Mouse (Mus musculus) brown adipose tissue, adult 24 weeks (tissue): ENCODE measurements around the gene Olfr1491. TPM values are rescaled to one million over a fixed set of nuclear protein-coding genes. Genes with fewer than 3 reads are reported as not detected.

Source experiments
- H3K27ac ChIP-seq: fragments of 200-500 bp; replicated peaks from 2 replicates; pipeline ENCODE4 v1.5.1; 2012; ENCODE audit warnings: low read depth, mild to moderate bottlenecking, low read length
- H3K4me1 ChIP-seq: fragments of 200-500 bp; 2 replicates; pipeline ENCODE4 v1.6.1; 2012; ENCODE audit warnings: low read length, mixed read lengths; ENCODE audit not compliant: control insufficient read depth, insufficient read depth, insufficient read length
- H3K4me3 ChIP-seq: fragments of 200-500 bp; 2 replicates; pipeline ENCODE4 v1.5.1; 2012; ENCODE audit warnings: low read depth, mild to moderate bottlenecking, low read length, moderate library complexity; ENCODE audit not compliant: insufficient read depth
- polyA plus RNA-seq: library from polyadenylated mRNA; stranded (reverse); fragments of >200 nt; gene quantifications from 2 replicates; pipeline ENCODE4 v1.2.4, GENCODE M21; 2012; ENCODE audit not compliant: missing spikeins, insufficient read depth, insufficient read length

The Olfr1491 gene
- polyA plus RNA-seq, result not detected in 2 replicates

- H3K4me1 ChIP-seq, result no peaks in the 10 kb centered on the region
- H3K4me3 ChIP-seq, result no peak within 1 kb of the TSS
- no peak within 1 kb of the TSS for H3K27ac ChIP-seq
These were observed at the start of gene Olfr1491 for GRCm38 (mm10) chr19:13696968-13697367. TSS of gene Olfr1491 (plus strand) at chr19:13697268.

- no peaks in the 10 kb centered on the region for H3K4me1 ChIP-seq
- no peak within 1 kb of the TSS for H3K4me3 ChIP-seq
- no peak within 1 kb of the TSS for H3K27ac ChIP-seq
These were observed 46.3 kb upstream of the Olfr1491 start, which contains the start of gene Olfr1490 for GRCm38 (mm10) chr19:13650791-13651190. TSS of gene Olfr1490 (plus strand) at chr19:13651091.

- H3K4me1 ChIP-seq, result no peaks in the 10 kb centered on the region
- H3K27ac ChIP-seq, result no peak within 1 kb of the TSS
- no peak within 1 kb of the TSS for H3K4me3 ChIP-seq
These were observed 25.9 kb downstream of the Olfr1491 start, which contains the start of gene Olfr1493-ps1 for GRCm38 (mm10) chr19:13722978-13723377. TSS of gene Olfr1493-ps1 (plus strand) at chr19:13723278.

GRCm38 (mm10) chr19:13739428-13739827 is 42.4 kb downstream of the Olfr1491 start, which contains the start of gene Olfr1494:
TSS of gene Olfr1494 (plus strand) at chr19:13739728.
- H3K4me1 ChIP-seq, result no peaks in the 10 kb centered on the region

GRCm38 (mm10) chr19:13749366-13749765 is 52.3 kb downstream of the Olfr1491 start:
- Histone ChIP-seq H3K4me1 (no peaks in the 10 kb centered on the region), H3K27ac (no peak overlapping the region), H3K4me3 (no peak overlapping the region)

More at GRCm38 (mm10) chr19:13739428-13739827, 42.4 kb downstream of the Olfr1491 start, which contains the start of gene Olfr1494:
- no peak within 1 kb of the TSS for H3K4me3 ChIP-seq
- no peak within 1 kb of the TSS for H3K27ac ChIP-seq

Other genes with a start within 250 kb of the Olfr1491 start
- gene Olfr1472, start 241.2 kb upstream of the Olfr1491 start, polyA plus RNA-seq, result not detected in 2 replicates
- gene Olfr1474, start 227.7 kb upstream of the Olfr1491 start, polyA plus RNA-seq, result not detected in 2 replicates
- gene Olfr1475, start 217.1 kb upstream of the Olfr1491 start, polyA plus RNA-seq, result not detected in 2 replicates
- not detected in 2 replicates for gene Olfr1477, start 196.7 kb upstream of the Olfr1491 start, polyA plus RNA-seq
- not detected in 2 replicates for gene Olfr1480, start 169.4 kb upstream of the Olfr1491 start, polyA plus RNA-seq
- gene Olfr1484, start 113.8 kb upstream of the Olfr1491 start, polyA plus RNA-seq, result not detected in 2 replicates
- not detected in 2 replicates for gene Olfr1487, start 79.9 kb upstream of the Olfr1491 start, polyA plus RNA-seq
- gene Olfr1489, start 65.6 kb upstream of the Olfr1491 start, polyA plus RNA-seq, result 0.08 TPM in 1 of 2 replicates, not detected in the other
- not detected in 2 replicates for gene Olfr1490, start 46.2 kb upstream of the Olfr1491 start, polyA plus RNA-seq
- not detected in 2 replicates for gene Olfr1493-ps1, start 26.0 kb downstream of the Olfr1491 start, polyA plus RNA-seq
- gene Olfr1494, start 42.5 kb downstream of the Olfr1491 start, polyA plus RNA-seq, result not detected in 2 replicates
- not detected in 2 replicates for gene Olfr1495, start 67.3 kb downstream of the Olfr1491 start, polyA plus RNA-seq
- not detected in 2 replicates for gene Olfr1496, start 80.6 kb downstream of the Olfr1491 start, polyA plus RNA-seq
- gene Olfr1497, start 100.9 kb downstream of the Olfr1491 start, polyA plus RNA-seq, result not detected in 2 replicates
- gene Olfr1499, start 122.2 kb downstream of the Olfr1491 start, polyA plus RNA-seq, result not detected in 2 replicates
- gene Olfr1500, start 133.2 kb downstream of the Olfr1491 start, polyA plus RNA-seq, result not detected in 2 replicates
- gene Olfr1501, start 153.4 kb downstream of the Olfr1491 start, polyA plus RNA-seq, result not detected in 2 replicates
- not detected in 2 replicates for gene Olfr1502, start 164.5 kb downstream of the Olfr1491 start, polyA plus RNA-seq
- not detected in 2 replicates for gene Olfr1504, start 200.7 kb downstream of the Olfr1491 start, polyA plus RNA-seq
- not detected in 2 replicates for gene Olfr1505, start 216.3 kb downstream of the Olfr1491 start, polyA plus RNA-seq